Mouse (Mus musculus): ENCODE measurements around the gene 2410004B18Rik. TPM values are rescaled to one million over a fixed set of nuclear protein-coding genes. Genes with fewer than 3 reads are reported as not detected.
"Not testable (repeated sequence)": the region's sequence is repeated elsewhere in the genome, so short reads cannot be mapped to it uniquely, and the experiment has no call there.

The 2410004B18Rik gene
- polyA plus RNA-seq, 1 experiment = 20.0 TPM

- Histone ChIP-seq H3K36me3 (ENCODE audit: control insufficient read depth, insufficient read depth, low read length) (no peaks in the 10 kb centered on the region), H3K4me3 (ENCODE audit: low read depth, low read length) (no peak overlapping the region), H3K27ac (ENCODE audit: insufficient read depth, low read depth, low read length) (peak overlapping the region; percentile 81), H3K27me3 (ENCODE audit: control insufficient read depth, insufficient read depth, low read length) (no peaks in the 10 kb centered on the region), H3K4me1 (ENCODE audit: control insufficient read depth, insufficient read depth, insufficient read length, low read length) (peaks cover 8% of the 10 kb centered on the region; the same call in 1 of the 2 replicates)
- TF ChIP-seq CTCF (IDR thresholded peaks at IDR 0.05; ENCODE audit: extremely low read depth, insufficient read length, insufficient replicate concordance, low read depth, low read length) (no peak), POLR2A (IDR thresholded peaks at IDR 0.05; ENCODE audit: low read depth, low read length) (no peak)
- WGBS = 22% methylated on average over 2 of the region's 2 CpGs
Observed at GRCm38 (mm10) chr3:145953411-145953810, 15.6 kb downstream of the 2410004B18Rik start.

GRCm38 (mm10) chr3:145959824-145960223 is 22.0 kb downstream of the 2410004B18Rik start:
- H3K27ac ChIP-seq (ENCODE audit: insufficient read depth, low read depth, low read length) = no peak overlapping the region
- 77% methylated on average over 1 of the region's 1 CpGs for WGBS
- no peaks in the 10 kb centered on the region for H3K36me3 ChIP-seq (ENCODE audit: control insufficient read depth, insufficient read depth, low read length)
- H3K27me3 ChIP-seq (ENCODE audit: control insufficient read depth, insufficient read depth, low read length) = no peaks in the 10 kb centered on the region
- no peak for TF ChIP-seq CTCF (IDR thresholded peaks at IDR 0.05; ENCODE audit: extremely low read depth, insufficient read length, insufficient replicate concordance, low read depth, low read length)
- no peak for TF ChIP-seq POLR2A (IDR thresholded peaks at IDR 0.05; ENCODE audit: low read depth, low read length)
- H3K4me3 ChIP-seq (ENCODE audit: low read depth, low read length) = no peak overlapping the region
- peaks cover 7% of the 10 kb centered on the region for H3K4me1 ChIP-seq (ENCODE audit: control insufficient read depth, insufficient read depth, insufficient read length, low read length)

- no peaks in the 10 kb centered on the region for H3K27me3 ChIP-seq (ENCODE audit: control insufficient read depth, insufficient read depth, low read length)
- 22% methylated on average over 9 of the region's 9 CpGs for WGBS
- no peaks in the 10 kb centered on the region for H3K36me3 ChIP-seq (ENCODE audit: control insufficient read depth, insufficient read depth, low read length)
- no peak for TF ChIP-seq CTCF (IDR thresholded peaks at IDR 0.05; ENCODE audit: extremely low read depth, insufficient read length, insufficient replicate concordance, low read depth, low read length)
- no peak for TF ChIP-seq POLR2A (IDR thresholded peaks at IDR 0.05; ENCODE audit: low read depth, low read length)
- H3K4me1 ChIP-seq (ENCODE audit: control insufficient read depth, insufficient read depth, insufficient read length, low read length) = peaks cover 14% of the 10 kb centered on the region
- H3K4me3 ChIP-seq (ENCODE audit: low read depth, low read length) = no peak overlapping the region
- no peak overlapping the region for H3K27ac ChIP-seq (ENCODE audit: insufficient read depth, low read depth, low read length)
Observed at GRCm38 (mm10) chr3:145962411-145962810, 24.6 kb downstream of the 2410004B18Rik start.

GRCm38 (mm10) chr3:145963101-145964017 is 25.5 kb downstream of the 2410004B18Rik start:
- Histone ChIP-seq H3K4me3 (ENCODE audit: low read depth, low read length) (peak overlapping the region; percentile 36), H3K4me1 (ENCODE audit: control insufficient read depth, insufficient read depth, insufficient read length, low read length) (peaks cover 14% of the 10 kb centered on the region)
- TF ChIP-seq POLR2A (IDR thresholded peaks at IDR 0.05; ENCODE audit: low read depth, low read length) (no peak), CTCF (IDR thresholded peaks at IDR 0.05; ENCODE audit: extremely low read depth, insufficient read length, insufficient replicate concordance, low read depth, low read length) (no peak)

GRCm38 (mm10) chr3:145964018-145964387 is 26.2 kb downstream of the 2410004B18Rik start:
- 8% methylated on average over 10 of the region's 10 CpGs for WGBS
- Histone ChIP-seq H3K36me3 (ENCODE audit: control insufficient read depth, insufficient read depth, low read length) (no peaks in the 10 kb centered on the region), H3K27ac (ENCODE audit: insufficient read depth, low read depth, low read length) (peak overlapping the region; percentile 91), H3K4me3 (ENCODE audit: low read depth, low read length) (peak overlapping the region; percentile 36; the same call in 1 of the 2 replicates), H3K27me3 (ENCODE audit: control insufficient read depth, insufficient read depth, low read length) (no peaks in the 10 kb centered on the region), H3K4me1 (ENCODE audit: control insufficient read depth, insufficient read depth, insufficient read length, low read length) (peaks cover 14% of the 10 kb centered on the region)
- TF ChIP-seq CTCF (IDR thresholded peaks at IDR 0.05; ENCODE audit: extremely low read depth, insufficient read length, insufficient replicate concordance, low read depth, low read length) = no peak
- no peak for TF ChIP-seq POLR2A (IDR thresholded peaks at IDR 0.05; ENCODE audit: low read depth, low read length)

More at GRCm38 (mm10) chr3:145963101-145964017, 25.5 kb downstream of the 2410004B18Rik start:
- H3K36me3 ChIP-seq (ENCODE audit: control insufficient read depth, insufficient read depth, low read length) = no peaks in the 10 kb centered on the region
- WGBS = 16% methylated on average over 31 of the region's 31 CpGs
- no peaks in the 10 kb centered on the region for H3K27me3 ChIP-seq (ENCODE audit: control insufficient read depth, insufficient read depth, low read length)
- H3K27ac ChIP-seq (ENCODE audit: insufficient read depth, low read depth, low read length) = peak overlapping the region; percentile 91

- Histone ChIP-seq H3K27me3 (ENCODE audit: control insufficient read depth, insufficient read depth, low read length) (no peaks in the 10 kb centered on the region), H3K36me3 (ENCODE audit: control insufficient read depth, insufficient read depth, low read length) (no peaks in the 10 kb centered on the region), H3K4me3 (ENCODE audit: low read depth, low read length) (no peak overlapping the region), H3K4me1 (ENCODE audit: control insufficient read depth, insufficient read depth, insufficient read length, low read length) (peaks cover 14% of the 10 kb centered on the region), H3K27ac (ENCODE audit: insufficient read depth, low read depth, low read length) (peak overlapping the region; percentile 91)
- WGBS = 9% methylated on average over 10 of the region's 10 CpGs
- TF ChIP-seq POLR2A (IDR thresholded peaks at IDR 0.05; ENCODE audit: low read depth, low read length) (no peak), CTCF (IDR thresholded peaks at IDR 0.05; ENCODE audit: extremely low read depth, insufficient read length, insufficient replicate concordance, low read depth, low read length) (no peak)
Observed at GRCm38 (mm10) chr3:145964473-145964872, 26.7 kb downstream of the 2410004B18Rik start.

- peak overlapping the region; percentile 55; the same call in 1 of the 2 replicates for H3K27ac ChIP-seq (ENCODE audit: insufficient read depth, low read depth, low read length)
- H3K4me1 ChIP-seq (ENCODE audit: control insufficient read depth, insufficient read depth, insufficient read length, low read length) = peaks cover 14% of the 10 kb centered on the region
- not testable (repeated sequence) for H3K4me3 ChIP-seq (ENCODE audit: low read depth, low read length); H3K27me3 ChIP-seq (ENCODE audit: control insufficient read depth, insufficient read depth, low read length); H3K36me3 ChIP-seq (ENCODE audit: control insufficient read depth, insufficient read depth, low read length)
- 51% methylated on average over 3 of the region's 3 CpGs for WGBS
Observed at GRCm38 (mm10) chr3:145965583-145965982, 27.8 kb downstream of the 2410004B18Rik start.
